Mouse (Mus musculus) retina, postnatal 1 day (tissue): ENCODE results near the gene Sbno2.

ENCODE experiments used
- DNase-seq: peaks from one replicate; pipeline ENCODE4 v3.0.0-alpha.2; 2012

Sbno2 gene

GRCm38 (mm10) chr10:80013609-80014008 is 91.8 kb downstream of the Sbno2 start:
- no peak for DNase-seq

DNA sequence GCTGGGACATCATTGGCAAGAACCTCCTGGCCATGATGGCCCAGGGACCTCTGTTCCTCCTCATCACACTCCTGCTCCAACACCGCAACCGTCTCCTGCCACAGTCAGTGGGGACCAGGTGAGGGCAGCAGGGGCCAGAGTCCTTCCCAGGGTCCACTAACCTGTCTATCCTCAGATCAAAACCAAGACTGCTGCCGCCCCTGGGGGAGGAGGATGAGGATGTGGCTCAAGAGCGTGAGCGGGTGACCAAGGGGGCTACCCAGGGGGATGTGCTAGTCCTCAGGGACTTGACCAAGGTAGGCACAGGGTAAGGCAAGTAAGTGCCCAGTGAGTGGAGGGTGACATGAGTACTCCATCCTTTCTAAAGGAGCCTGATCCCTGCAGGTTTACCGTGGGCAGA is 93.6 kb downstream of the Sbno2 start:
- DNase-seq = no peak
